Mouse (Mus musculus) heart, postnatal 14 days (tissue): ENCODE measurements at regions not wholly inside any gene's neighbourhood (a gene's known extent, or its start where the extent isn't known, plus 50 kb on each side); places are given as distances from the start of the nearest gene placed in this dataset.
A peak's percentile ranks its signal among the peaks of the same experiment; 100 is the strongest.

Source experiments
- DNase-seq, 2 experiments: peaks; one replicate each; pipeline ENCODE4 v3.0.0; 2021 to 2022
- intact Hi-C: fragments of 180-260 bp; cut with DNase I; formaldehyde crosslinking; loops from one replicate; pipeline ENCODE4 v1.15.1; 2025

GRCm38 (mm10) chr11:6926036-6926435 lies 88.6 kb upstream of the Gm11983 start:
- DNase-seq: no peak
- intact Hi-C loops: no loop called here

- no peak for DNase-seq
- intact Hi-C loops: no loop called here
These were observed 87.0 kb upstream of the Gm11983 start for GRCm38 (mm10) chr11:6924476-6924875.

- intact Hi-C loops: no loop called here
- DNase-seq: peak in 1 of 2 experiments; percentile 4
These were observed 86.5 kb upstream of the Gm11983 start for GRCm38 (mm10) chr11:6923917-6924316.

GRCm38 (mm10) chr11:6918546-6918945 lies 81.1 kb upstream of the Gm11983 start:
- no peak for DNase-seq
- intact Hi-C loops: no loop called here

DNA sequence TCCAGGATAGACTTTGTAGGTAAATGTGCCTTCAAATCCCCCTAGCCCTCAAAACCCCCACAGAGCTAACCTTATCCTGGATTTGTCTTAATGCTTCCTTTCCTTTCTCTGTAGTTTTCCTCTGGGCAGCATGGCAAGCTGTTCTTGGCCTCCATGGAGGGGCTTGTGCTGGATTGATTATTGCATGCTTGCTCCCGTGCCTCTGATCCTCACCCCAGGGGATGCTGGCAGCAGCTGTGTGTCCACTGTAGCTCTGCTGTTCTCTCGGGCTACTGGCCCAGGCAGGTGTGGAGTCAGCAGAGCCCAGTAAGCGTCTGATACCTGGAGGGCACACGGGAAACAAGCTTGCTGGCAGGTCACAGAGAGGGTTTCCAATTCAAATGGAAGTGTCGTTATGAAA lies 68.2 kb upstream of the Gm11983 start:
- no peak for DNase-seq

GRCm38 (mm10) chr11:6902991-6903390 lies 65.5 kb upstream of the Gm11983 start:
- intact Hi-C loops: loop anchor here (10.0 kb wide), 1 partner anchor 242 kb away; no protein-coding TSS in a partner anchor
- DNase-seq: peak; percentile 18 to 44

More for the DNA sequence above, 68.2 kb upstream of the Gm11983 start:
- intact Hi-C loops: loop anchor here (10.0 kb wide), 1 partner anchor 239 kb away; no protein-coding TSS in a partner anchor

GRCm38 (mm10) chr11:6902271-6902670 lies 64.8 kb upstream of the Gm11983 start:
- intact Hi-C loops: loop anchor here (10.0 kb wide), 1 partner anchor 243 kb away; no protein-coding TSS in a partner anchor
- no peak for DNase-seq

- no peak for DNase-seq
- intact Hi-C loops: loop anchor here (10.0 kb wide), 1 partner anchor 244 kb away; no protein-coding TSS in a partner anchor
These were observed 63.5 kb upstream of the Gm11983 start for GRCm38 (mm10) chr11:6900769-6901481.

GRCm38 (mm10) chr11:6900357-6900756 lies 62.9 kb upstream of the Gm11983 start:
- DNase-seq: no peak
- intact Hi-C loops: loop anchor here (10.0 kb wide), 1 partner anchor 244 kb away; no protein-coding TSS in a partner anchor

- intact Hi-C loops: loop anchor here (10.0 kb wide), 1 partner anchor 245 kb away; no protein-coding TSS in a partner anchor
These were observed 62.0 kb upstream of the Gm11983 start for GRCm38 (mm10) chr11:6899271-6900005.

GRCm38 (mm10) chr11:6898357-6899097 lies 61.1 kb upstream of the Gm11983 start:
- no peak for DNase-seq
- intact Hi-C loops: no loop called here

More at GRCm38 (mm10) chr11:6899271-6900005, 62.0 kb upstream of the Gm11983 start:
- DNase-seq: no peak

GRCm38 (mm10) chr11:6895786-6896093 lies 58.3 kb upstream of the Gm11983 start:
- intact Hi-C loops: no loop called here
- peak in 1 of 2 experiments; percentile 42 for DNase-seq

GRCm38 (mm10) chr11:6894911-6895785 lies 57.7 kb upstream of the Gm11983 start:
- intact Hi-C loops: no loop called here
- DNase-seq: no peak

GRCm38 (mm10) chr11:6893734-6894133 lies 56.3 kb upstream of the Gm11983 start:
- intact Hi-C loops: no loop called here
- DNase-seq: no peak

DNA sequence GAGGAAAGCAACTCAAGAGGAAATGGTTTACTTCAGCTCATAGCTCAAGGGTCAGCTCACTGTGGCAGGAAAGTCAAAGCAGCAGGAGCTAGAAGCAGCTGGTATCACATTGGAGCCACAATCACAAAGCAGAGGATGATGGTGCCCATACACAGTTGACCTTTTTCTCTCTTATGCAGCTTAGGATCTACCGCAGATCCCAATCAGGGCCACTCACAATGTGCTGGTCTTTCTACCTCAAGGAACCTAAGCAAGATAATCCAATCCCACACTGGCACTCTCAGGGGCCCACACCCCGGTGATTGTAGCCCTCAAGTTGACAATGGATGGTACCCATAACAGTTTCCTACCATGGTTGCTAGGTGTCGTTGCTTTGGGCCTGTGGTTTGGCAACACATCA lies 55.6 kb upstream of the Gm11983 start:
- intact Hi-C loops: no loop called here
- DNase-seq: no peak

DNA sequence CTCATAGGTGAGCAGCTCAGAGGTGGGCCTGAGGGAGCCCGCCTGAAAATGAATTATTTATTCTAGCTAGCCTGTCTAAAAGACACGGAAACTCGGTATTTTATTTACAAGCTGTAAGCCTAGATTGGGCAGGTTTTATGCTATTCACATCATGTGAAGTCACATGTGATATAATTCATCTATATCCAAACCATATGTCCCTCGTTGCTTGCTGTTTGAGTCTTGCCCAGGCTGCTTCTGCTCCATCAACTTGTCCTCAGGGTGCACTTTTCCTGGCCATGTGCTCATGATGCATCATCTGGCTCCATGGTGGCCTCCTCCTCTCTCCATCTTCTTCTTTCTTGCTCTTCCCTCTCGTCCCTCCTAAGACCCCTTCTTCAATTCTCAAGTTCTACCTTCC lies 53.0 kb upstream of the Gm11983 start:
- DNase-seq: no peak
- intact Hi-C loops: no loop called here

DNA sequence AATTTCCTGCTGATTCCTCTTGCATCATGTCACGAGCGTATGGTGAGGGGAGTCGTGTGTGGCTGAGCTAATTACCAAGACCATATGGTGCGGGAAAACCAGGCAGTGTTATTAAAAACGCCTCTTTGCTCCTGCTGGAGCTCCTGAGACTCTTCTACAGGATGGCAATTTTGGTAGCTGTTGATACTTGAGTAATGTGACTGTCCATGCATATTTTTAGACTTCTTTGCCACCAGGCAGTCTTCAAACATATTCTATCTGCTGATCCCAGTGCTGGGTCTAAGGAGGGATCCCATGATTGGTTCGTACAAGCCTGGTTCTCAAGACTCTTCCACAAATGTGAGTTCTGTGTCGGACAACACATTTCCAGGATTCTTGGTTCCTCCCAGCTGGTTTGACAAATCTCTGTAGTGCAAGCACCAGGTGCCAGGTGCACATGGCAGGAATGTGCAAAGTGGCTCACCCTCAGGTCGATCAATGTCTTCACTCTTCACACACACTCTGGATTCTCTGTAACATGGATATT lies 52.3 kb upstream of the Gm11983 start:
- intact Hi-C loops: no loop called here
- DNase-seq: no peak

DNA sequence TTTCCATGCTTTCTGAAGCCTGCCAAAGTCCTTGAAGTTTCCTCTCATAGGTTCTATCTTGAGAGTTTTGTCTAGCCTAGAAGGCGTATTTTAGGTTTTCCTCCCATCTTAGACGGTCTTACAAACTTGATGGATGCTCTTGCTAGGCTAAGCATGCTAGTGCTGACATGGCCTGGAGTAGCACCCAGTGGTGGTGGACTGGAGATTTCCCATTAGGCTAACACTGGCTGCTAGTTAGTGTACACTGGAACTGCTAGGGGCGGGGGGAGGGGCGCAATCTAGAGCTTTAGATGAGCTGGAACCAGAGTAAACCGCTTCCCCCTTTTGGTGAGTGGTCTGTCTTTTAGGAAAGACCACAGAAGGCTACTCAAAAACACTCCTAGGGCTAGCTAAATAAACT lies 51.7 kb upstream of the Gm11983 start:
- DNase-seq: no peak

More for the DNA sequence above, 51.7 kb upstream of the Gm11983 start:
- intact Hi-C loops: no loop called here
